Mouse (Mus musculus) midbrain, postnatal 0 days (tissue): ENCODE measurements around the gene H60b. TPM values are rescaled to one million over a fixed set of nuclear protein-coding genes. Genes with fewer than 3 reads are reported as not detected.
"Not testable (repeated sequence)": the region's sequence is repeated elsewhere in the genome, so short reads cannot be mapped to it uniquely, and the experiment has no call there.

Experiments used
- ATAC-seq: fragments of 200-750 bp; cut with Nextera tagmentation; 2 replicates; pipeline ENCODE4 v1.8.0; 2017; ENCODE audit warnings: moderate number of reproducible peaks, mild to moderate bottlenecking, moderate TSS enrichment, moderate library complexity; ENCODE audit not compliant: low FRiP score
- DNase-seq: peaks from one replicate; pipeline ENCODE4 v3.0.0-alpha.2; 2015; ENCODE audit warnings: low spot score
- H3K27ac ChIP-seq: fragments of 300-500 bp; sonication (generic); 2 replicates; pipeline ENCODE4 v1.5.1; 2014; ENCODE audit warnings: low read depth, mild to moderate bottlenecking, low read length, mixed read lengths
- H3K27me3 ChIP-seq: fragments of 300-500 bp; sonication (generic); 2 replicates; pipeline ENCODE4 v1.6.1; 2014; ENCODE audit warnings: low read length, control low read depth, mixed read lengths; ENCODE audit not compliant: insufficient read depth
- H3K36me3 ChIP-seq: fragments of 300-500 bp; sonication (generic); 2 replicates; pipeline ENCODE4 v1.6.1; 2014; ENCODE audit warnings: low read length, control low read depth, mixed read lengths; ENCODE audit not compliant: insufficient read depth
- H3K4me1 ChIP-seq: fragments of 300-500 bp; sonication (generic); 2 replicates; pipeline ENCODE4 v1.6.1; 2014; ENCODE audit warnings: mild to moderate bottlenecking, control low read depth, antibody characterized with exemption, low read length, mixed read lengths; ENCODE audit not compliant: insufficient read depth
- H3K4me2 ChIP-seq: fragments of 300-500 bp; sonication (generic); 2 replicates; pipeline ENCODE4 v1.6.1; 2014; ENCODE audit warnings: low read depth, mild to moderate bottlenecking, low read length, mixed read lengths; ENCODE audit not compliant: poor library complexity, severe bottlenecking
- H3K4me3 ChIP-seq: fragments of 300-500 bp; sonication (generic); 2 replicates; pipeline ENCODE4 v1.5.1; 2014; ENCODE audit warnings: low read depth, mild to moderate bottlenecking, low read length, moderate library complexity
- H3K9ac ChIP-seq: fragments of 300-500 bp; sonication (generic); replicated peaks from 2 replicates; pipeline ENCODE4 v1.6.1; 2014; ENCODE audit warnings: mild to moderate bottlenecking, low read length, moderate library complexity, mixed read lengths; ENCODE audit not compliant: poor library complexity, severe bottlenecking
- H3K9me3 ChIP-seq: fragments of 300-500 bp; sonication (generic); 2 replicates; pipeline ENCODE4 v1.6.1; 2016; ENCODE audit warnings: low read length, control low read depth
- CTCF ChIP-seq: IDR thresholded peaks from 2 replicates; pipeline ENCODE4 v1.5.1; 2016; ENCODE audit warnings: antibody characterized with exemption, mild to moderate bottlenecking
- WGBS: fragments of 180-500 bp; shearing (Covaris S2); extraction: QIAGEN DNeasy Blood & Tissue Kit; methylation state at CpG from one replicate; pipeline ENCODE4 v1.1.7; 2014; 5-methylcytosine and 5-hydroxymethylcytosine counted together
- polyA plus RNA-seq: library from polyadenylated mRNA; unstranded; fragments of >200 nt; fragmentation: Nextera tagmentation; extraction: Ambion mirVana; gene quantifications from 2 replicates; pipeline ENCODE4 v1.2.1, GENCODE M21; 2015
- total RNA-seq: library from RNA; depleted of rRNA; stranded (reverse); fragments of >200 nt; gene quantifications from 2 replicates; pipeline ENCODE4 v1.2.3, GENCODE M21; 2014; rRNA removed

H60b gene
- total RNA-seq (3.4 TPM in 1 of 2 replicates, not detected in the other), polyA plus RNA-seq (0.28 TPM in 1 of 2 replicates, not detected in the other)

GRCm38 (mm10) chr10:22158310-22158999, at the start of gene H60b, which contains the start of gene Raet1e:
Gene H60b, plus strand, starts transcription at chr10:22158586.
Gene Raet1e, plus strand, starts transcription at chr10:22158569.
- 0 out of 2 replicates have a peak, but pooled peaks have one; percentile 16 for TF ChIP-seq CTCF
- not testable (repeated sequence) for H3K27ac ChIP-seq, H3K9ac ChIP-seq, H3K4me1 ChIP-seq, H3K36me3 ChIP-seq, H3K9me3 ChIP-seq, DNase-seq
- Histone ChIP-seq H3K27me3 (peaks cover 34% of the 10 kb centered on the region), H3K4me2 (peak within 1 kb of the TSS; percentile 19; the same call in 1 of the 2 replicates), H3K4me3 (peak within 1 kb of the TSS; percentile 18; the same call in 1 of the 2 replicates)
- peak; percentile 58; the same call in 1 of the 2 replicates for ATAC-seq
- 2% methylated on average over 40 of the region's 48 CpGs for WGBS

DNA sequence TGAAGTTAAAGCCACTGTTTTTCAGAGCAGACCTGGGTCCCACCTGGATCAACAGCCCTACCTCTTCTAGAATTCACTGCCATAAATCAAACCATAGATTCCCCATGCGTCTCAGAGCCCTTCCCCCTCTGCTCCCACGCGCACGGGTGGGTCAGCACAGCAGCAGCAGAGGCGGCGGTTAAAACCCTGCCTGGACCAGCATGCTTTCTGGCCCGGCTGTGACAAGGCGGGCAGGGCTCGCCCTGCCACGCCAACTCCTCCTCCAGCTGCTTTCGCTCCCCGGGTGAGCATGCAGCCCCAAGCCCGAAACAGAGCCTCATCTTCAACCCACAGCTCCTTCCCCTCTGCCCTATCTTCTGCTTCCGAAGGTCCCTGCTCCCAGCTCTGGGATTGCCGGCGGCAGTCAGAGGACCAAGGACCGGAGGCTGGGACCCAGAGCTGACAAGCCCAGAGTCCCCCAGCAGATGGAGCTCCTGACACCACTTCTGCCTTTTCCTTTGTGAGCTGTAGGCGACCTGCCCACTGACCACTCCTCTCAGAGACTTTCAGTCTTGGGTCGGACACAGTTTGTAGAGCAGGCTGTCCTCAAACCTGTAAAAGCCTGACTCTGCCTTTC, 17.6 kb upstream of the H60b start:
- peak overlapping the region; percentile 38 for H3K4me3 ChIP-seq
- 0 out of 2 replicates have a peak overlapping the region, but pooled peaks have one; percentile 6 for H3K9ac ChIP-seq
- H3K9me3 ChIP-seq: no peaks in the 10 kb centered on the region
- no peaks in the 10 kb centered on the region for H3K36me3 ChIP-seq
- DNase-seq: peak; percentile 81
- H3K27me3 ChIP-seq: no peaks in the 10 kb centered on the region
- no peak overlapping the region for H3K27ac ChIP-seq
- under 1% methylated on average over 19 of the region's 19 CpGs for WGBS
- H3K4me2 ChIP-seq: peak overlapping the region; percentile 53
- TF ChIP-seq CTCF: peak; percentile 77
- no peaks in the 10 kb centered on the region for H3K4me1 ChIP-seq
- peak; percentile 49 for ATAC-seq

GRCm38 (mm10) chr10:22142194-22142593, 16.2 kb upstream of the H60b start:
- not testable (repeated sequence) for H3K36me3 ChIP-seq, H3K4me1 ChIP-seq, H3K4me2 ChIP-seq, H3K9me3 ChIP-seq, H3K27me3 ChIP-seq, H3K4me3 ChIP-seq, H3K27ac ChIP-seq, H3K9ac ChIP-seq, ATAC-seq
- WGBS: 82% methylated on average over 1 of the region's 1 CpGs
- peak; percentile 68 for DNase-seq

DNA sequence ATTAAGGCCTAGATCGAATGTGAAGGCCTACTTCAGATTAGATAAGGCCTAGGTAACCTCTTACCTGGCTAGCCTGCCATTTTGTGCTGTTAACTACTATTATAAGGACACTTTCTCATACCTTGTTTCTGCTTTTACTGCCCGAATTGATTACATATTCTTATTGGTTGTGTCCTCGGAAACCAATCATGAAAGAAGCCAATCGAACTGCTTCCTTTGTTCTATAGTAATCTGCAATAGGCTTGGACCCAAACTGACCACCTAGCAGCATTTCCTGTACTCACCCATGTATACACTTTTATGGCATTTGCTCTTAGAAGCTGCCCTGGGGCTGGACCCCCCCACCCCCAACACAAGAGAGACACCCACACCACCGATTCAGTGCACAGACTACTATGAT, 15.5 kb upstream of the H60b start:
- H3K9ac ChIP-seq: no peak overlapping the region
- ATAC-seq (no peak), DNase-seq (no peak)
- H3K27ac ChIP-seq: no peak overlapping the region
- H3K36me3 ChIP-seq: no peaks in the 10 kb centered on the region
- no peak overlapping the region for H3K4me2 ChIP-seq
- 82% methylated on average over 5 of the region's 5 CpGs for WGBS
- no peaks in the 10 kb centered on the region for H3K9me3 ChIP-seq
- TF ChIP-seq CTCF: no peak
- H3K4me3 ChIP-seq: no peak overlapping the region
- H3K4me1 ChIP-seq: no peaks in the 10 kb centered on the region
- H3K27me3 ChIP-seq: no peaks in the 10 kb centered on the region

- no peaks in the 10 kb centered on the region for H3K4me1 ChIP-seq
- H3K9me3 ChIP-seq: no peaks in the 10 kb centered on the region
- no peaks in the 10 kb centered on the region for H3K36me3 ChIP-seq
- H3K27ac ChIP-seq: no peak overlapping the region
- ATAC-seq (peak; percentile 58; the same call in 1 of the 2 replicates), DNase-seq (peak; percentile 45)
- WGBS: under 1% methylated on average over 49 of the region's 50 CpGs
- H3K4me3 ChIP-seq: peak overlapping the region; percentile 39
- H3K27me3 ChIP-seq: peaks cover 6% of the 10 kb centered on the region
- peak; percentile 58 for TF ChIP-seq CTCF
- peak overlapping the region; percentile 60 for H3K4me2 ChIP-seq
- no peak overlapping the region for H3K9ac ChIP-seq
Observed at GRCm38 (mm10) chr10:22148441-22149072, 9.8 kb upstream of the H60b start.
